Comparison of ENCODE assay signal across 16 mouse cellular contexts in genomic region chr14:75459991-75460390, GRCm38 (mm10). TPM values are rescaled to one million over a fixed set of nuclear protein-coding genes. Genes with fewer than 3 reads are reported as not detected.
DNase-seq lines count a peak whose midpoint lies in the region; ATAC-seq and TF ChIP-seq lines count a peak whose summit lies in the region.
"Had no signal": no experiment of that assay in that cellular context is flagged by ENCODE, and none has a peak within 500 bp of the region (broad histone marks: within the 10 kb centered on the region; RNA-seq: fewer than 3 reads in every experiment).

No protein-coding gene starts in this region.

- peak; percentile 32 for ATAC-seq in forebrain, postnatal 0 days
- ATAC-seq in midbrain, embryonic 15.5 days (replicated peaks): no peak

- intact Hi-C loops in heart, postnatal 36 days (cut with DNase I): no loop called here

- no peaks in the 10 kb centered on the region for H3K36me3 ChIP-seq in forebrain, postnatal 0 days (ENCODE audit: insufficient read depth)
- H3K36me3 ChIP-seq in midbrain, embryonic 15.5 days (replicated peaks): no peaks in the 10 kb centered on the region
- H3K36me3 ChIP-seq: G1E; limb, embryonic 15.5 days had no signal

- WGBS in forebrain, postnatal 0 days: 10% methylated on average over 3 of the region's 3 CpGs
- WGBS in midbrain, embryonic 15.5 days: 26% methylated on average over 3 of the region's 3 CpGs

- H3K27me3 ChIP-seq in forebrain, postnatal 0 days (ENCODE audit: insufficient read depth, low read length): no peaks in the 10 kb centered on the region
- H3K27me3 ChIP-seq in midbrain, embryonic 15.5 days (replicated peaks): no peaks in the 10 kb centered on the region

- no peak for TF ChIP-seq CTCF in forebrain, postnatal 0 days (IDR thresholded peaks at IDR 0.05; ENCODE audit: low read depth)

- H3K9me3 ChIP-seq in forebrain, postnatal 0 days (ENCODE audit: low read length): no peaks in the 10 kb centered on the region
- H3K9me3 ChIP-seq in midbrain, embryonic 15.5 days: no peaks in the 10 kb centered on the region
- H3K9me3 ChIP-seq: G1E; limb, embryonic 15.5 days had no signal

- no peak overlapping the region for H3K4me3 ChIP-seq in forebrain, postnatal 0 days (ENCODE audit: low read depth, low read length)
- H3K4me3 ChIP-seq in midbrain, embryonic 15.5 days: no peak overlapping the region
- H3K4me3 ChIP-seq: limb, embryonic 15.5 days; myocyte had no signal

- peak overlapping the region; percentile 83 for H3K4me2 ChIP-seq in forebrain, postnatal 0 days (ENCODE audit: low read depth)
- peak overlapping the region; percentile 14; the same call in 1 of the 2 replicates for H3K4me2 ChIP-seq in midbrain, embryonic 15.5 days
- H3K4me2 ChIP-seq: limb, embryonic 15.5 days had no signal

- peak overlapping the region; percentile 46; the same call in 1 of the 2 replicates for H3K27ac ChIP-seq in forebrain, postnatal 0 days (ENCODE audit: low read depth, low read length)
- H3K27ac ChIP-seq in midbrain, embryonic 15.5 days: 0 out of 2 replicates have a peak overlapping the region, but pooled peaks have one; percentile 7
- H3K27ac ChIP-seq: limb, embryonic 15.5 days had no signal

- peaks cover 11% of the 10 kb centered on the region for H3K4me1 ChIP-seq in forebrain, postnatal 0 days (ENCODE audit: insufficient read depth)
- peaks cover 45% of the 10 kb centered on the region for H3K4me1 ChIP-seq in midbrain, embryonic 15.5 days

- 0 out of 2 replicates have a peak overlapping the region, but pooled peaks have one; percentile 2 for H3K9ac ChIP-seq in forebrain, postnatal 0 days
- H3K9ac ChIP-seq in midbrain, embryonic 15.5 days: no peak overlapping the region
- H3K9ac ChIP-seq: limb, embryonic 15.5 days had no signal

- peak; percentile 71 for DNase-seq in heart, adult 11 months
- no peak for DNase-seq in heart, postnatal 36 days
- peak; percentile 71 for DNase-seq in MN1 (ENCODE audit: low spot score)
- DNase-seq in forebrain, postnatal 0 days: peak; percentile 83
- DNase-seq in adrenal gland, adult 8-10 months: no peak
- no peak for DNase-seq in urinary bladder, adult 18-20 months (ENCODE audit: low spot score in 2 of 2)
- DNase-seq in gastrocnemius, adult 8-10 months (ENCODE audit: low spot score in 2 of 2): no peak
- DNase-seq: cerebellum, adult 2 months; heart, postnatal 4 days; kidney, postnatal 14 days; lung, postnatal 36 days; thymus, adult 18-20 months had no signal

RNA-seq across cellular contexts. Expression of gene Siah3, which starts 4.2 kb away (rescaled TPM):
- total RNA-seq in heart, postnatal 36 days (2021): not detected
- 4.8 and 6.1 TPM in 2 replicates for total RNA-seq in forebrain, postnatal 0 days (2014; rRNA removed)
- polyA plus RNA-seq in forebrain, postnatal 0 days (2015; fragmentation: Nextera tagmentation; extraction: Ambion mirVana): 2.7 and 3.3 TPM in 2 replicates
- 3.0 and 3.4 TPM in 2 replicates for polyA plus RNA-seq in midbrain, embryonic 15.5 days (2015; fragmentation: Nextera tagmentation; extraction: Ambion mirVana)
- under 1 TPM; 0.07 to 0.25 (median 0.17) TPM for total RNA-seq in adrenal gland, adult 8-10 months (2022)
- total RNA-seq in gastrocnemius, adult 8-10 months (2022): under 1 TPM in 1 of 4 experiments, not detected in 3; 0.11 TPM
- polyA plus RNA-seq: G1E, myocyte had no signal

Comparison
In these comparisons a context has a peak if more than half of its experiments do, and no peak if none do; other contexts are left out.
1. DNase-seq: peak in heart, adult 11 months (single experiment), MN1 (single experiment) and forebrain, postnatal 0 days (single experiment); none in heart, postnatal 36 days (0 of 2), adrenal gland, adult 8-10 months (single experiment), urinary bladder, adult 18-20 months (0 of 2) and gastrocnemius, adult 8-10 months (0 of 2).